Mouse (Mus musculus): ENCODE results near the gene Wdr95. TPM values are rescaled to one million over a fixed set of nuclear protein-coding genes. Genes with fewer than 3 reads are reported as not detected.

The Wdr95 gene
- total and polyA plus RNA-seq, 3 experiments = not detected

DNA sequence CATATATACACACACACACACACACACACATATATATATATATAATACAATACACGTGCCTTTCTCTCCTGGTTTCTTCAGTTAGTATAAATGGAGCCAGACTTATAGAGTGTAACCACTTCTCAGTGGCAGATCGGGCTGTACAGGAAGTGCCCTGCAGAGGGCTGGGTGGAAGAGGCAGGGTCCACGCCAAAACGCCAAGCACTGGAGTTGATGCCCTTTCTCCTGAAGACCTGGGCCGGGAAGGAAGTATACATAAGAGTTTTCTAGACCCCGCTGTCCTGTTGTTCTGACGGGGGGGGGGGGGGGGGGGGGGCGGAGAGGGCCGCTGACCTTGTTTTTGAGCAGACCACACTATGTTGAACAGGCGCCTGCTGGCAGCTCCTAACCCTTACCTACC, 22.7 kb downstream of the Wdr95 start (continued):
- TF ChIP-seq RAD21 (IDR thresholded peaks at IDR 0.05; ENCODE audit: low read depth, low read length) (no peak), HCFC1 (IDR thresholded peaks at IDR 0.05; ENCODE audit: low read depth, low read length) (no peak)

DNA sequence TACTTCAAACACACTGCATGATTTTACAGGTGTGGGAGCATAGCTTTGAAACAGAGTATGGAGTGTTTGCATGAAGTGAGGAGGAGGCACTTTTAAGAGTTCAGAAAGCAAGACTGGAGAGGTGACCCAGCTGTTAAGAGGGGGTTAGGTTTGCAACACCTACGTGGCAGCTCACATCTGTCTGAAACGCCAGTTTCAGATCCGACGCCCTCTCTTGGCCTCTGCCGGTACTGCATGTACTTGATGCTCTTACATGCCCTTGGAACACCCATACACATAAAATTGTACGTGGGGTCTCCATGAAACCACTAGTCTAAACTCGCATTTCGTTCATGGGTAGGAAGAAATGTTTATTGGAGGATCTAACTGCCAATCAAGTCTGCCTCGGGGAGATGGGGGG, 24.3 kb downstream of the Wdr95 start:
- Histone ChIP-seq H3K4me1 (ENCODE audit: control insufficient read depth in 1 of 2, insufficient read depth in 2 of 2, low read length in 2 of 2) (no peaks in the 10 kb centered on the region), H3K79me2 (ENCODE audit: control insufficient read depth, insufficient read depth, low read length, poor library complexity) (no peaks in the 10 kb centered on the region), H3K4me3 (ENCODE audit: control insufficient read depth in 1 of 2, insufficient read depth in 1 of 2, low read depth in 2 of 2, low read length in 2 of 2) (no peak overlapping the region), H3K36me3 (ENCODE audit: control insufficient read depth in 1 of 2, insufficient read depth in 2 of 2, low read length in 2 of 2) (no peaks in the 10 kb centered on the region), H3K27me3 (ENCODE audit: control insufficient read depth in 1 of 2, insufficient read depth in 2 of 2, low read length in 2 of 2) (no peaks in the 10 kb centered on the region; a peak in 2 of 4 replicates), H3K9ac (ENCODE audit: control insufficient read depth, low read depth, low read length, poor library complexity, severe bottlenecking) (no peak overlapping the region), H3K27ac (ENCODE audit: control insufficient read depth, low read depth, low read length) (no peak overlapping the region), H3K9me3 (replicated peaks; ENCODE audit: insufficient read depth, low read length) (no peaks in the 10 kb centered on the region)
- DNase-seq (ENCODE audit: low read depth, low spot score) = peak; percentile 23
- no peak for TF ChIP-seq POLR2AphosphoS5 (IDR thresholded peaks at IDR 0.05; ENCODE audit: borderline replicate concordance, low read depth, low read length)
- no peak for TF ChIP-seq USF2 (IDR thresholded peaks at IDR 0.05; ENCODE audit: borderline replicate concordance in 1 of 2, insufficient read depth in 1 of 2, low read depth in 1 of 2, low read length in 2 of 2)
- TF ChIP-seq SMC3 (IDR thresholded peaks at IDR 0.05; ENCODE audit: low read depth, low read length) = 0 out of 2 replicates have a peak, but pooled peaks have one; percentile 3
- peak; percentile 27 to 56 (median 37); a peak in 5 of 6 replicates for TF ChIP-seq CTCF (IDR thresholded peaks at IDR 0.05 in 2 of 3, conservative IDR thresholded peaks at IDR 0.05 in 1 of 3; ENCODE audit: control insufficient read depth in 1 of 3, insufficient read depth in 1 of 3, low read depth in 2 of 3, low read length in 3 of 3, poor library complexity in 1 of 3, severe bottlenecking in 1 of 3)

DNA sequence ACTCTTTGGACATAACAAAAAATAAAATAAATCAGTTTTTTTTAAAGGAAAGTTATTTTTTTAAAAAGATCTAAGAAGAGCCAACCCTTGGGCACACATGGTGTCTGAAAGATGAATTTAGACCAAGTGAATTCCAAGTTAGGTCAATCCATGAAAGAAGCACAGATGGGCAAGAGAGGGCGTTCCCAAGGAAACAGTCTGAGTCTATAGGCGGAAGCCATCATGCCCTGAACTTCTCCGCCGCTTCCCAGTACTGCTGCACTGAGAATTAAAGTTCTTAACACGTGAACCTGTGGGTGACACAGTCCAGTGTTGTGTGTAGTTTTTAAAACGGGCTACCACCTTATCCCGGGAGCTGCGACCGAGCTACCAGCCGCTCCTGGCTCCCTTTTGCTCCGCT, 24.9 kb downstream of the Wdr95 start:
- Histone ChIP-seq H3K27ac (ENCODE audit: control insufficient read depth, low read depth, low read length) (no peak overlapping the region), H3K4me1 (ENCODE audit: control insufficient read depth in 1 of 2, insufficient read depth in 2 of 2, low read length in 2 of 2) (no peaks in the 10 kb centered on the region), H3K36me3 (ENCODE audit: control insufficient read depth in 1 of 2, insufficient read depth in 2 of 2, low read length in 2 of 2) (no peaks in the 10 kb centered on the region), H3K9me3 (replicated peaks; ENCODE audit: insufficient read depth, low read length) (no peaks in the 10 kb centered on the region), H3K79me2 (ENCODE audit: control insufficient read depth, insufficient read depth, low read length, poor library complexity) (no peaks in the 10 kb centered on the region), H3K27me3 (ENCODE audit: control insufficient read depth in 1 of 2, insufficient read depth in 2 of 2, low read length in 2 of 2) (no peaks in the 10 kb centered on the region; a peak in 2 of 4 replicates), H3K9ac (ENCODE audit: control insufficient read depth, low read depth, low read length, poor library complexity, severe bottlenecking) (no peak overlapping the region), H3K4me3 (ENCODE audit: control insufficient read depth in 1 of 2, insufficient read depth in 1 of 2, low read depth in 2 of 2, low read length in 2 of 2) (no peak overlapping the region)
- no peak for TF ChIP-seq NRF1 (IDR thresholded peaks at IDR 0.05; ENCODE audit: insufficient read depth, low read depth, low read length, poor library complexity, severe bottlenecking)
- DNase-seq (ENCODE audit: low read depth, low spot score) = no peak

DNA sequence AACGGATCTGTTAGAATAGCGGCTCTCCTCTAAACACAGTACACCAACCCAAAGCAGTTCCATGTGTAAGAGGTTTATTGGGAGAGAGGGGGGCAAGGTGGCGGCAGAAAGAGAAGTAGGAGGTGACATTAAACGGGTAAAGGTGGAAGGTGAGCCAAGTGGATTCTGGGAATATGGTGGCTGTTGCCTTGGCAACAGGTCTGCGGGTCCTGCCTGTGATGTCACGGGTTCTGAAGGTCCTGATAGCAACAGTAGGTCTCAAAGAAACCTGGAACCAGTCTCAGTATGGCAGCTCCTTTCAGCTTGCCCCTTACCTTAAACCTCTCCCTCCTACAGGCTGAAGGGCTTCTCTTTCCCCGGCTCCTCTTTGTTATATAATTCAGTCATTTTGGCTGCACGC, 25.9 kb downstream of the Wdr95 start:
- Histone ChIP-seq H3K27me3 (ENCODE audit: control insufficient read depth in 1 of 2, insufficient read depth in 2 of 2, low read length in 2 of 2) (no peaks in the 10 kb centered on the region; a peak in 2 of 4 replicates), H3K9ac (ENCODE audit: control insufficient read depth, low read depth, low read length, poor library complexity, severe bottlenecking) (no peak overlapping the region)
- TF ChIP-seq MXI1 (IDR thresholded peaks at IDR 0.05; ENCODE audit: low read depth, low read length) (no peak), TBP (IDR thresholded peaks at IDR 0.05; ENCODE audit: low read depth, low read length) (no peak), POLR2AphosphoS5 (IDR thresholded peaks at IDR 0.05; ENCODE audit: borderline replicate concordance, low read depth, low read length) (no peak), SMC3 (IDR thresholded peaks at IDR 0.05; ENCODE audit: low read depth, low read length) (no peak), ZNF384 (IDR thresholded peaks at IDR 0.05; ENCODE audit: low read depth, low read length) (no peak), TAL1 (IDR thresholded peaks at IDR 0.05; ENCODE audit: low read length) (no peak), RCOR1 (IDR thresholded peaks at IDR 0.05; ENCODE audit: low read depth, low read length) (no peak), POLR2A (IDR thresholded peaks at IDR 0.05; ENCODE audit: control insufficient read depth in 1 of 2, insufficient read depth in 1 of 2, low read depth in 1 of 2, low read length in 2 of 2, poor library complexity in 1 of 2) (no peak), BHLHE40 (IDR thresholded peaks at IDR 0.05; ENCODE audit: borderline replicate concordance, low read depth, low read length) (no peak), UBTF (IDR thresholded peaks at IDR 0.05; ENCODE audit: borderline replicate concordance, insufficient read depth, low read depth, low read length) (no peak)

More for the DNA sequence above, 25.9 kb downstream of the Wdr95 start:
- Histone ChIP-seq H3K36me3 (ENCODE audit: control insufficient read depth in 1 of 2, insufficient read depth in 2 of 2, low read length in 2 of 2) (no peaks in the 10 kb centered on the region), H3K27ac (ENCODE audit: control insufficient read depth, low read depth, low read length) (no peak overlapping the region), H3K9me3 (replicated peaks; ENCODE audit: insufficient read depth, low read length) (no peaks in the 10 kb centered on the region), H3K4me1 (ENCODE audit: control insufficient read depth in 1 of 2, insufficient read depth in 2 of 2, low read length in 2 of 2) (no peaks in the 10 kb centered on the region), H3K79me2 (ENCODE audit: control insufficient read depth, insufficient read depth, low read length, poor library complexity) (no peaks in the 10 kb centered on the region), H3K4me3 (ENCODE audit: control insufficient read depth in 1 of 2, insufficient read depth in 1 of 2, low read depth in 2 of 2, low read length in 2 of 2) (no peak overlapping the region)
- DNase-seq (ENCODE audit: low read depth, low spot score) = no peak

All from MEL (cell line).